Mouse (Mus musculus): ENCODE measurements around the gene Adamts17.

Adamts17 gene

GRCm38 (mm10) chr7:66970235-66970634 is 130.7 kb downstream of the Adamts17 start:
- no peak for DNase-seq (ENCODE audit: low spot score)

GRCm38 (mm10) chr7:66970974-66971373 is 131.4 kb downstream of the Adamts17 start:
- no peak for DNase-seq (ENCODE audit: low spot score)

- DNase-seq (ENCODE audit: low spot score) = no peak
Observed at GRCm38 (mm10) chr7:66974859-66975258, 135.3 kb downstream of the Adamts17 start.

DNA sequence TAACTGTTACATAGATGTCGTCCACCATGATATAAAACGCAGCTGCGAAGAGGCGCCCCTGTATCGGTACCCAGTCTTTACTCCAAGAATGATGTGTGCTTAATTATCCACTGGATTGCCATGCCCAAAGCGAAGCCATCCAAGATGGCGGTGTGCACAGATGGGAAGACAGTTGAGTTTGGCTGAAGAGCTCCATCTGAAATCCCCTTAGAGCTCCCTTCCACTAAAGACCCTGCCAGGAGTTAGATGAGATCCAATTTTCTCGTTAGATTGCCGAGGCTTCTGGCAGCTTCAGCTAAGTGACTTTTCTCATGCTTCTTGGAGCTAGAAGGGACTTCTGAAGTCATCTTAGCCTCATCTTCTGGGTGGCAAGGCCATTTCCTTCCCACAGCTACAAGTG is 136.8 kb downstream of the Adamts17 start:
- no peak for DNase-seq (ENCODE audit: low spot score)

DNA sequence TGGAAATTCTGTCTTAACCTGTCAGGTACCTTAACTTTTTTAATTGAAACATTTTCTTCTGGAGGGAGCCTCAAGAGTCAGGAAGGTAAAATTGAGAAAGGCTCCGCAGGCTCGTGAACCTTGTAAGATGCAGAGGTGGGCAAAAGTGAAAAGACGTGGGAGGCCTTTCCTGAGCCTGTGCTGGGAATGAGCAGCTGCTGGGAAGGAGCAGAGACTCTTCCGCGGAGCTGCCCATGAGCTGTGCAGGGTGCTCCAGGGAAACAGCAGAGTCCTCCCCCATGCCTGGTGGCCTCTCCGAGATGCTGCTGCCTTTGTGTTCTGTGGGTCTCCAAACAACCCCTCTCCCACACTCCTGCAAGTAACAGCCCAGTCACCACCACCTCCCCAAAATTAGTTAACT is 142.1 kb downstream of the Adamts17 start:
- no peak for DNase-seq (ENCODE audit: low spot score)

DNA sequence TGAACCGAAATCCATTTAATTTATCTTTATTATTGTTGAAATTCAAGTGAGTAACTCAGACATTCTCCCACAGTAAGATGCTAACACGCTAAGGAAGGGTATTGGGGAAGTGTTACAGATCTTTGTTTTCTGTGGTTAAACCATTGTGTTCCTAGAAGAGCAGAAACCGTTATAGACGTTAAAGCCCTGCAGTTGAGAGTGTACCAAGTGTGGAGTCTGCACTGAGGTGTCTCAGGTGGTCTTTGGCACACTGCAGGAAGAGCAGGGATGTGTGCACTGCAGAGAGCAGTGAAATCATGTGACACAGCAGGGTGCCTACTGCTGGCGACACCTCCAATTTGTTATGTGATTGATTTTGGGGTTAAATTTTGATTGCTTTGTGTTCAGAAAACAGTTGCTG is 142.5 kb downstream of the Adamts17 start:
- DNase-seq (ENCODE audit: low spot score) = no peak

GRCm38 (mm10) chr7:66987671-66988070 is 148.1 kb downstream of the Adamts17 start:
- no peak for DNase-seq (ENCODE audit: low spot score)

DNA sequence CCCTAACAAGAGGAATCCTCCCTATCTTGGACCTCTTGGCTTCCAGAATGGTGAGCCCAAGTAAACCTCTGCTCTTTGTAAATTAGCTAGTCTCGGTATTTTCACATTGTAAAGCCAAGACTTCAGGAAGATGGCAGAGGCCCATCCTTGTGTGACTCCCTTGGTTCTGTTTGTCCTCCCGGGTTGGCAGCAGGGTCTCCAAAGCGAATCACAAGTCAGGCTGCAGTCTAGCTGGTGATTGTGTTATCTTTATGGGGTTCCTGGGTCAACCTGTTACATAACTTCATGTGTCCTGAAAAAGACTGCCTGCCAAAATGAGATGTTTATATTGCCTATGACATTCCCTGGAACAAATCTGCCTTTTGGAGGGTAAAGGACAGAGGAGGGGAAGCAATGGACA is 148.9 kb downstream of the Adamts17 start:
- no peak for DNase-seq (ENCODE audit: low spot score)

DNA sequence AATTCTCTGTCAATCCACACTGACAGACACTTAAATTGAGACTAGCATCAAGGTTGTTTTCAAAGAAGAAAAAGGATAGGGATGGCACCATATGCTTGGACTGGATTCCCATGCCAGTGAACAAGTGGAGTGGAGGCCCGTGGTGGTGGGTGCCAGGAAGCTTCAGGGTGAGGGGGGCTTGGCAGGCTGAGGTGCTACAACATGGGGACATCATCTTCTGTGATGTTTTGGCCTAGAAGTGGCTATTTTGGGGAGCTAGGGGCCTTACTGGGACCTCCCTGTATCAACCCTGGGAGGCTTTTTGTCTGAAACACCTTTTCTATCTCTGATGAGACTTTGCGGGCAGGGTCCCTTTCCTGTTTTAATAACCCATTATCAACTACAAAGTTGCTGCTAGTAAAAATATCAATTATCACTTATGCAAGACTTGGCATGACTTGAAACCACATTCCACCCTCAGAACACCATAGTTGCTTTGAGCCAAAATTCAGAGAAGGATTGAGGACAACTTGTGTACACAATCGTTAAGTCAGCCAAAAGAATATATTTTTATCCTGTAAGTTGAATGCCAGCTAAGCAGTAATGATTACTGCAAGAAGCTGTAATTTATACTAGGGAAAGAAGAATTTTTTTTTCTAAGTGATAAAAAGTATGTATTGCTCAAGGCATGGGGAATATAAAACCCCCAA is 150.0 kb downstream of the Adamts17 start:
- no peak for DNase-seq (ENCODE audit: low spot score)

GRCm38 (mm10) chr7:66998821-66999220 is 159.3 kb downstream of the Adamts17 start:
- DNase-seq (ENCODE audit: low spot score) = no peak

DNA sequence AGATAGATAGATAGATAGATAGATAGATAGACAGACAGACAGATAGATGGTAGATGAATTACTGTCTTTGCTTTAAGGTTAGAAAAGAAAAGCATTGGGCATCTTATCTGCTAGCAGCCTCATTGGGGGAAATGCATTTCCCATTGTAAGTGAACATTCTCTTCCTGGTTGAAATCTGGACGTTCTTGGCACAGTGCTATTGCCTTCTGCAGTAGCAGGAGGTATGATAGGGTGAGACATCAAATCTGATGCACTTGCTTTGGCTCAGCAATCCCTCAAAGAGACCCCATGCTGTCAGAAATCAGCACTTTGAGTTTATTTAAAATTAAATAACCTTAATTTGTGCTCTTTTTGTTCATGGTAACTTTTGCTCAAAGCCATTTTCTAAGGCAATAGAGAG is 164.1 kb downstream of the Adamts17 start:
- no peak for DNase-seq (ENCODE audit: low spot score)

GRCm38 (mm10) chr7:67004220-67004619 is 164.7 kb downstream of the Adamts17 start:
- no peak for DNase-seq (ENCODE audit: low spot score)

DNA sequence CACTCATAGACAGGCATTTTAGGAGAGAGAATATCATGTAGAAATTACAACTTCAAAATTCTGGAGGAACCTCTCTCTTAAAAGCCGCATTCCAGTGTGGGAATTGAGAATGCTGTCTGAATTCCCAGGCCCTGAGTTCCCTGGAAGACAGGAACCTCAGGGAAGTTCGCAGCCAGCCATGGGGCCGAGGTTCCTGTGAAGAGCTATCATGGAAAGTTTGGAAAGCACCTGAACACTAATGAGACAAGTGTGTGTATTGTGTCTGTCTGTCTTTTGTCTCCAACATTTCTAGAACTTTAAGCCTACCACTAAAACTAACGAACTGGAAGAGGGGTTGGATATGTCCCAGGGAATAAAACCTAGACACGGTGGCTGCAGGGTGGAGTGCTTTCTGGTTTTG is 170.3 kb downstream of the Adamts17 start:
- no peak for DNase-seq (ENCODE audit: low spot score)

DNA sequence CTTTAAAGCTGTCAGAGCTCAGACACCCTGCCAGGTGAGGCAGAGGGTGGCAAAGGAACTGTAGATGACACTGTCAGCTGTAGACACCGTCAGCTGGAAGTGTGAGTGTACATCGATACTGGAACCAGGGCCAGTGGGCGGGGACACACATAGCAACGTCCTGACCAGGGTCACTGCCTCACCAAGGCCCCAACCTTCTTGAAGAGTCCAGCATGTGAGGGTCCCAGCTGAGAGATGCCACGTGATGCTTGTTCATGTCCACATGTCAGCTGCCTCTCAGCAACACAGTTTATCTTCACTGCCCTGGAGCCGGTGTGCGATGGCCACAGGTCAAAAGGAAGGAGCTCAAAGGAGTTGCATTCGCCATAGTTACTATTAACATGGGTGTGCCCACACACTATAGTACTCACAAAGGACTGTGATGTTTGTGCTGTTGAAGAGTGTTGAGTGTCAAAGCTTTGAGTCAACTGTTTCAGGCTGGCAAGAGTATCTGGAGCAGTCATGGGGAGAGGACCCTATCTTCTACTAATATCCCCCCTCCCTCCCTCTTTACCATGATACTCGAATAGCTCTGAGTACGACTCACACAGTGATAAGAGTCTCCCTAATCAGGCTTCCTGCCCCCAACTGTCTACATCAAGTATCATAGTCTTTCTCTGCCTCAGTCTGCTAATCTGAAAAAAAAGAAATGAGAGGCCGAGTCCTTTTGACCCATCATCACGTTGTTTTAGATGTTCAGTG is 172.6 kb downstream of the Adamts17 start:
- no peak for DNase-seq (ENCODE audit: low spot score)

DNA sequence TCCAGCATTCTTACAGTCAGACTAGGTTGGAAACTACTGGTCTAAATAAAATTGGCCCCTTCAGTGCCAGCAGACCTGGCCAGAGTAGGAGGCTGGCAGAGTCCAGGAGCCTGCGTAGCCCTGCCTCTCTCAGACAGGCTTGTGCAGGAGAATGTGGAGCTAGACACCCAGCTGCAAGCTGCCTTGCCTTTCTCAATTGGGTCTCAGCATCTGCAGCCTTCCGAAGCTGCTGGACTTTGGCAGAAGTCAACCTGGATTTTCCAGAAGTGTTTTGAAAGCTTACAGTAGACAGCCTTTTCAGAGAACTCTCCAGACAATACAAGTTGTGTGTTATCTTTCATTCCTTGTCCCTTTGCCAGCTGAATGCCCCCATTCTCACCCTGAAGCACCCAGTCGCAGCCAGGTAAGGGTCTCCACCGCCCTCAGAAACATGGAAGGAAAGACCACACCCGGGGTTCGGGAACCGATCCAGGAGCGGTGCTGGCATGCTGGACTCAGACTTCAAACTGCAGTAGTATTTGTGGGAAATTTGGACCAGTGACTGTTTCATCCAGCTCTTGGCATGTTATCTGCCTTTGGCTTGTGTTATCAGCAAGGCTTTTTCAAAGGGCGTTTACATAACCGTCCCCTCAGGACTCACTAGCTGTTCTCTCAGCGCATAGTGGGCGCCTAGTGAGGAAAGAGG is 173.8 kb downstream of the Adamts17 start:
- no peak for DNase-seq (ENCODE audit: low spot score)

- DNase-seq (ENCODE audit: low spot score) = no peak
Observed at GRCm38 (mm10) chr7:67019937-67020336, 180.4 kb downstream of the Adamts17 start.

- no peak for DNase-seq (ENCODE audit: low spot score)
Observed at GRCm38 (mm10) chr7:67026114-67027070, 186.9 kb downstream of the Adamts17 start.

DNA sequence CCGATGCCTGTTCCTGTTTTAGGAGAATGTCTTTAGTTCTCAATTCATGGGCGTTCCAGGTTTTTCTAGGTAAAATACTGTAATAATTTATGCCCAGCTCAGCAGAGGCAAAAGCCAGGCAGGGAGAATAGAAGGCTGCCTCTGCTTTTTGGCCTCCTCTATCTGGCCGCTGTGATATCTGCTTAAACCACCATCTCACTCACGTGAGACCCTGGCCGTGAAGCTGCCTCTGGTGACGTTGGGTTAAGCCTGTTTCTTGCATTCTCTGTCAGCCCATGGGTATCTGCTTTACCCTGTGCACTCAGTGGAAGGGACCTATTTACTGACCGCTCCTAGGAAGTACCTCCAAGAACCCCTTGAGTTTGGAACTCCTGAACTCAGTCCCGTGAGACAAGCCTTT is 187.7 kb downstream of the Adamts17 start:
- DNase-seq (ENCODE audit: low spot score) = no peak

DNA sequence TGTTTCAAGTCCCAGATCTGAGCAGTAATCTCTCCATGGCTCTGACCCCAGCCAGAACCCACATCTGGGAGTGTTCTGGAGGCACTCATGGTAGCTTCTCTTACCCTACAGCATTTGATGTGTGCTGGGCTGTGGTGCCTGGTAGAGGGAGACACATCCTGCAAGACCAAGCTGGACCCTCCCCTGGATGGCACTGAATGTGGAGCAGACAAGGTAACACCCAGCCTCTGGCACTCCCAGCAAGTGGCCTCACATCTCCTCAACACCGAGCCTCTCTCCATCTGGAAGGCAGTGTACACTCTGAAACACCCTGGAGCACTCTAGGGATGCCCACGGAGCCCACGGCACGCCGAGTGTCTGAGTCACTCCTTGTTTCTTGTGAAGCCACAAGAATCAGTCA is 188.2 kb downstream of the Adamts17 start:
- no peak for DNase-seq (ENCODE audit: low spot score)

GRCm38 (mm10) chr7:67028902-67029301 is 189.4 kb downstream of the Adamts17 start:
- DNase-seq (ENCODE audit: low spot score) = no peak

GRCm38 (mm10) chr7:67029481-67029880 is 189.9 kb downstream of the Adamts17 start:
- DNase-seq (ENCODE audit: low spot score) = no peak

DNA sequence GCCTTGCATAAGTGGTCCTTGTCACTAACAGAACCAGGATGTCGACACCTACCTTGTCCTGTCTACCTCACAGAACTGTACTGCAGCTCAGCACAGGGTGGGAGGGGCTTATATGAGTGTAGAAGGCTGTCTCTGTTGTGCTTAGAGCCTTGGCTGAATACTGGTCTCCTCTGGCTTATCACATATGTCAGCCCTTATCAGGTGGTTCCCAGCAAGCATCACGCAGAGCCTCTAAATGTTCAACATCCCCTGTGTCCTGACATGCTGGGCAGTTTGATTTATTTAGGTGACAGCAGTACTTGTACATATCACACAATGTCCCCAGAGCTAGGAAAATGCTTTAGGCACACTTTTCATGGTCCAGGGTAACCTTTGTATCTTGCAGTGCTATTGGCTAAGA is 191.7 kb downstream of the Adamts17 start:
- DNase-seq (ENCODE audit: low spot score) = no peak

Measured in layer of hippocampus, adult 9-10 months (tissue).